Mouse (Mus musculus) ovary, adult 2 months (tissue): ENCODE results near the gene 1700016H13Rik. TPM values are rescaled to one million over a fixed set of nuclear protein-coding genes. Genes with fewer than 3 reads are reported as not detected.

ENCODE experiments used
- polyA plus RNA-seq: library from polyadenylated mRNA; depleted of rRNA; stranded (reverse); fragments of >200 nt; gene quantifications from 2 replicates; pipeline ENCODE4 v1.2.3, GENCODE M21; 2012; rRNA removed

The 1700016H13Rik gene
- polyA plus RNA-seq, result not detected in 2 replicates

DNA sequence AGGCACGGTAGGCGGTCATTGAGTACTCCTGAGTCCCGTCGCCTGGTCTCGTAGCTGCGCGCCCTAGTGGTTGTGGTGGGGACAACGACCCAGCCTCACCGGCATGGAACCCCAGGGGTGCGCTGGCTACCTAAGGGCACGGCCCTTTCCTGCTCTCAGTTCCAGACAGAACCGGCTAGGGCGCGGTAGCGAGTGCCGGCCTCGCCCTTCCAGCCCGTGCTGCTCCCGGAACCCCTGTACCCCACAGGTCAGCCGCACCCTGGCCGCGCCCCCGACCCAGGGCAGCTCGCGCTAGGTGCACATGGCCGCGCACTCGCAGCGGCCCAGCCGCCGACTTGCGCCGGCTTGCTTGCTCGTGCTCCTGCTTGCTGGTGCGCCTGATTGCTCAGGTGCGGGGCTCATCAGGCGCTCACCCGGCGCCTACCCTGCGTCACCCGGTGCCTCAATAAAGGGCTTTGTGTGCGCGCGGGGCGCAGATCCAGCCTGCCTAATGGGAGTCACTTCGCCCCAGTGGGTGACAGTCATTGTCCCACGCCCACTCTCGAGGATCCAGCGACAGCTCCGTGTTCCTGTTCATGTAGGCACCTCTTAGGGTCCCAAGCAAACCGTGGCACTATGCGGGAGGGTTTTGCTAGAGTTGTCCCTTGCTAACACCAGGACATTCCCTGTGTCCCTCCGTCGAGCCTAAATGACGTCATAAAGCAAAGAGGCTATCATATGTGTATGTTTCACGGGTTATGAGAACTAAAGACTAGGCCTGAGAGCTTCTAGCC is at the start of gene 1700016H13Rik:
1700016H13Rik (minus strand) TSS at position 665 of the 773 bp plus-strand sequence.

DNA sequence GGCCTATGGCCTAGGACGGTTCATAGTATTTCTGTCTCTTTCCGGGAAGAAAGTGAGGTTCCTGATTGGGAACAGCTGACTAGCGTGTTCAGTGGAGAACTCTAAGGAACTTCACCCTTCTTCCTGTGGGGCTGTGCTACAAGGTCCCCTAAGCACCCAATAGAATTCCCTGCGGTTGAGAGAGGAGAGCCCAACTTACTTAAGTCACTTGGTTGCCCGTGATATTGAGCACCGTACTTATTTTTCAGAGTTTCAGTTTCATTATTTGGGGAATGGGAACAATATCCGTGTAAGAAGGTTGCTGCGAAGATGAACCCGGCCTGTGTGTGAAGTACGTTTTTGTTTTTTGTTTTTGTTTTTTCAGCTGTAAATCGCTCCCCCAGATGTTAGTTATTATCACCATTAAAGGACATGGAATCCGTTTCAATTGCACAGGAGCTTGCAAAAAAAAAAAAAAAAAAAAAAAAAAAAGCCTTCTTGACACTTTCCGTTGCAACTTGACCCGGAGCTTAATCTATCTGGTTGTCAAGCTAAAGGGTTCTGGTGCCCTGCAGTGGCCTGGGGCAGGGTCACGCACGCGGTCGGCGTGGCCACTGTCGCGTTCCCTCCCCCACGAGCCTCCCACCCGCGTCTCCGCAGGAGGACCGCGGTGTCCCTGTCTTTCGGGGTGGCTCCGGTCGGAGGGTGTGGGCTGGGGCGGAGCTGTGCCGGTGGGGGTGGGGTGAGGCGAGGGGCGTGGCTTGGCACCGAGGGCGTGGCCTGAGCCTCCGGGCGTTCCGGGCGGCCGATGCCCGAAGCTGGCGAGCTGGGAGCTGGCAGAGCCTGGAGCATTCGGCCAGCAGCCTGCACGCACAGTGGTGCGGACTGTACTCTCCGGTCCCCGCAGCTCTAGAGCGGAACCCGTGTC is 36.1 kb upstream of the 1700016H13Rik start, which contains the start of gene Aff1:
Aff1 (plus strand) TSS at position 751 of the 907 bp plus-strand sequence.

DNA sequence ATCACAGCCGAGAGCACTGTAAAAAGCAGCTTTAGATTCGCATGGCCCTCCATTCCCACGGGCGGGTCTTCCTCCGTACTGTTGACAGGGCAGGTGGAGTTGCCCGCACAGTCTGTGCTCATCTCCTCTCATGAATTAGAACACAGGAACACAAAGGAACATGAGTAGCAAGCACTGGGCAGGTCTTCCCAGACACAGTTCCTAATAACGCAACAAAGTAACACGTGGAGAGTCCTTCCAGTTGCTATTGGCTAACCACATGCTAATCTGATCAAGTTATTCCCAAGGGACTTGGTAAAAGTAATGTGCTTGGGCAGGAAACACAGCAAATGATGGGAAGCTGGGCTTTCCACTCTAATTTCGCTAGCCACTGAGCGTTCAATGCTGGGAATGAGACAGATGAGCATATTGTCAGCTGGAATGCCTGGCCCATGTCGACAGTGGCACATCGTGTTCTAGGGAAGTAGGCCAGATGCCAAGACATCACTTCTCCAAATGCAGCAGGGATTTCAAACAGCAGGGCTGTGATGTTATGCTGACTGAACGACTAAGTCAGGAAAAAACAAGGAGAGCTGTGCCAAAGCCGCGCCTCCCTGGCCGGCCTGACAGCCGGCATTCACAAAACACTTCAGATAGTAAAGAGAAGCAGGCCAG is 26.6 kb downstream of the 1700016H13Rik start, which contains the start of gene Slc10a6:
Slc10a6 (minus strand) TSS at position 293 of the 654 bp plus-strand sequence.

Other genes starting within 250 kb of the 1700016H13Rik start
- gene Ptpn13, start 230.8 kb downstream of the 1700016H13Rik start, polyA plus RNA-seq, result 31.6 and 33.3 TPM in 2 replicates
- gene Slc10a6, start 26.6 kb downstream of the 1700016H13Rik start, polyA plus RNA-seq, result 1.9 and 2.3 TPM in 2 replicates
- gene Aff1, start 36.4 kb upstream of the 1700016H13Rik start, polyA plus RNA-seq, result 7.5 and 9.8 TPM in 2 replicates